Mouse (Mus musculus) T-helper 1 cell (primary cell): Measurements from ENCODE around the gene Foxj2.

Experiments
- in situ Hi-C: fragments of 300-600 bp; cut with MboI, MseI; formaldehyde crosslinking; loops from one replicate; pipeline ENCODE4 v1.15.1; 2025; ENCODE audit warnings: high pct_unique_total_duplicates

Gene Foxj2

DNA sequence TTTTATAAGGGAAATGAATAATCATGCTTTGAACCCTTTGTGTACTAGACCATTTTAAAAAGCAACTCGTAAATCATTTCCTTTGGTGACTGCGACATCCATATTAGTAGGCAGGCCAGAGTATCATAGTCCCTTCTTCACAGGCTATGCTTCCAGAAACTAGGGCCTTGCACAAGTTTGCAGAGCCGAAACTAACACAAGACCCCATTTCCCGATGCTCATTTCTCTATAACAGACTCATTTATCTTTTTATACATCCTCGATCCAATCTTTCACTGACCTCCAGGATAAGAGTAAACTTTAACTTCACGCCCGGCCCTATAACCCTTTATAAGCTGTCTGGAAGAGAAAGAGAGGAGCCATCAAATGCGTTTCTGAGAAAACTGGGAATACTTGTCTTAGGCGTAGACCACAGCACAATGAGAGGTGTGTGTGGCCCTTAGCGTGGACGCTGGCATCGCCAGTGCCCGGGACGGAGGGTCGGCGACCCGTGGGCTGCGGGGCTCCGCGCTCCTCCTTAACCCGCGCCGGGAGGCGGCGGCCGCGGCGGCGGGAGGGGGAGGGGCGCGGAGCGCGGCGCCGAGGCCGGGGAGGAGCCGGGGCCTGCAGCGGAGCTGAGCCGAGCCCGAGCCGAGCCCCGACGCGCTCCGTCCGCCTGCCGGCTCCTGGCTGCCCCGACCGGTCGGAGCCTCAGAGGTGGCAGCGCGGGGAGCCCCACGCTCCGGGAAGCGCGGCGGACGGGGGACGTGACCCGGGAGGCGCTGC lies at the start of gene Foxj2:
Foxj2 (plus strand) TSS at position 609 of the 765 bp plus-strand sequence.
- in situ Hi-C loops: loop anchor here (25.0 kb wide), 3 partner anchors 507 to 1893 kb away; partner anchors contain the start of genes Emg1, M6pr, Phb2 and Usp18

DNA sequence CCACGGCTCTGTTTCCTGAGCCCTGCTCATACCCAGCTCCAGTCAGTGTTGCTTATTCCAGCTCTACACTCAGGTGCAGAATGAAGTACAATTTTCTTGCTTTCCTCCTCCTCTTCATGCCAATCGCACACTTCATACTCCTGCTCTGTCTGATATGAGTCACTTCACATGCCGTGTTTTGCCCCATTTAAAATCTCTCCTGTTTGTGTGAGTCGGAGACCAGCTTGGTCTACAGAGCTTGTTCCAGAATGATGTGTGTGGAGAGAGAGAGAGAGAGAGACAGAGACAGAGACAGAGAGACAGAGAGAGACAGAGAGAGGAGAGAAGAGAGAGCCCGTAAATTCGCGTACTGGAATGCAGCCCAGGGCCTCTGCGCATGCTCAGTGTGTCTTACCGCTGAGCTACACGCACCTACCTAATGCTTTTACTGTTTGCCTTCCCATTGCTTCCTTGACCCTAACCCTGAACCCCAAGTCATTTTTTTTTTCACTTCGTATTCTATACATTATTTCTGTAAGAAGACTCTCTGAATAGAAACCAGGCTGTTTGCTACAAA lies 48.9 kb upstream of the Foxj2 start:
- in situ Hi-C loops: no loop called here

DNA sequence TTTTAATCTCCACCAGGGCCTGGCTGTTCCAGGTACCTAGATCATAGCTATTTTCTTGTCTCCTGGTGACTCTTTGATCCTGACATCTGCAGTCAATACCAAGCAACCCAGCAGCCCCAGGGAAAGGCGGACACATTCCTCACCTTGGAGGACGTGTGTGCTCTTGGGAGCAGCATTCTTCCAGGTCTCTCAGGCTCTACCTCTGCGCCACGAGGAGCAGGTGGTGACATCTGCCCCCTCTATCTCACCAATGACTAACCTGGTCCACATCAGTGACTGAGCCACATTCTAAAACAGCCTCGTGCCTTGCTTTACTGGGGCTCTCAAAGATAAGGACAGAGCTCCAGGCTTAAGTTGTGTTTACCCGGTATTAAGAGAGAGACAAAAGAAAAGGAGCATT lies 47.0 kb upstream of the Foxj2 start:
- in situ Hi-C loops: no loop called here

DNA sequence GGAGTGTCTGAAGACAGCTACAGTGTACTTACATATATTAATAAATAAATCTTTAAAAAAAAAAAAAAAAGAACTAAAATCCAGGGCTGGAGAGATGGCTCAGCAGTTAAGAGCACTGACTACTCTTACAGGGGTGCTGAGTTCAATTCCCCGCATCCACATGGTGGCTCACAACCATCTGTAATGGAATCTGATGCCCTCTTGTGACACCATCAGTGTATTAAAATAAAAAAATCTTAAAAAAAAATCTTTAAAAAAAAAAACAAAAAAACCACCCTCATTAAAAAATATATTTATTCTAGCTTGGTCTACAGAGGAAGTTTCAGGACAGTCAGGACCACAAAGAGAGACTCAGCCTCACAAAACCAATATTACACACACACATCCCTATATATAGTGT lies 45.4 kb upstream of the Foxj2 start:
- in situ Hi-C loops: no loop called here

DNA sequence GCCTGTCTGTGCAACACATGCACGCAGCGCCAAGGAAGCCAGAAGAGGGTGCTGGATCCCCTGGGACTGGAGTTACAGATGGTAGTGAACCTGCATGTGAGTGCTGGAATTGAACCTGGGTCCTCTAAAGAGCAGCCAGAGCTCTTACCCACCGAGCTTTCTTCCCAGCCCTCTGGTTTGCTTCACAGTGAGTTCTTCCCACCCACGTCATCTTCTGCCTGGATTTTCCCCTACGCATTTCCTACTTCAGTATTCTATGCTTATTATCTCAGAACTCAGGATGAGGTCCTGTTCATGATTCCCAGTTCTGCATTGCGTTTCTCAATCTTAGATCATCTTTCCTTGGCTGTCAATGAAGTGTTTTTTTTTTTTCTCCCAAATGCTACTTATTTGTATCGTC lies 43.7 kb upstream of the Foxj2 start:
- in situ Hi-C loops: no loop called here

DNA sequence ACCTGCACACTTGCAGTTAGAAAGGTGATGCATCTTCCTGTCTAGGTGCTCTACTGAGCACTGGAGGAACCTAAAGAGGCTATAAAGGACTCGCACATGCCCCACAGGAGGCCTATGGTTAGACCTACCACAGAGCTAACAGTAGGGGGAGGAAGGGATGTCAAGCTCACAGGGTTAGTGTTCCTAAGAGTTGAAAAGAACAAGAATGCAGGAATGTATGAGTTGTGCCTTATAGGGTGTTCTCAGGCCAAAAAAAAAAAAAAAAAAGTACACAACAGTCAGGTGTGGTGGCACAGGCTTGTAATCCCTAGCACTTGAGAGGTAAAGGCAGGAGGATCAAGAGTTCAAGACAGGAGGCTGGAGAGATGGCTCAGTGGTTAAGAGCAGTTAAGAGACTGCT lies 39.8 kb upstream of the Foxj2 start:
- in situ Hi-C loops: no loop called here

DNA sequence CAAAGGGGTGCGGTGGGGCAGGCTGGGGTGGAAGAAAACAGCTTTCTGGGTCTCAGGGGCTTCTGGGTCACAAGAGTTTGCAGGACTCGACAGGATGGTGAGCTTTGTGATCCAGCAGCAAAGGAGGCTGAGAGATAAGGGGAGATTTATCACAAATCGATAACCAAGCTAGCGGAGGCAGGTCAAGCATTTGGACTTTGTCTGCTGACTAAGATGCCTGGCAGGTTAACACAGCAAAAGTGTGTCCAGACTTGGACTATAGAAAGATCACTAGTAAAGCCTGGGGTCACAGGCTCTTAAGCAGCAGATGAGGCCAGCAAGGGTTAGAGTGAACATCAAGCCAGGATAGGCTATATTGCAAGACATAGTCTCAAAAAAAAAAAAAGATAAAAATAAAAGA lies 38.5 kb upstream of the Foxj2 start:
- in situ Hi-C loops: no loop called here

DNA sequence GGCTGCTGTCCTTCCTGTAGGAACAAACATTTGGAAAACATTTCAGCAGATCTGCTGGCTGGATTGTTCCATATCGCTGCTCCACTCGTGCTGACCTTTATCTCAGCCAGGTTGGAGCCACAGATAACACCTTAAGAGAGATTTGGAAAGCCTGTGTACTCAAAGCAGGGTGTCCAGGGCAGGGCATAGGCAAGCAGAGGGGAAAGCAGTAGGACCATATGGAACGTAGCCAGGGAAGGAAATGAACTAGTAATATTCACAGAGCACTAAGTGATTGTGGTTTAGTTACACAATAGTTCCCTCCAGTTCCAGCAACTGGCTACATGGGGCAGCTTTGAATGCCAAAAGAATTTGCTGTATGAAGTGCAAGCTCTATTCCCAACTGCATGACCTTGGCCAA lies 37.5 kb upstream of the Foxj2 start:
- in situ Hi-C loops: no loop called here

DNA sequence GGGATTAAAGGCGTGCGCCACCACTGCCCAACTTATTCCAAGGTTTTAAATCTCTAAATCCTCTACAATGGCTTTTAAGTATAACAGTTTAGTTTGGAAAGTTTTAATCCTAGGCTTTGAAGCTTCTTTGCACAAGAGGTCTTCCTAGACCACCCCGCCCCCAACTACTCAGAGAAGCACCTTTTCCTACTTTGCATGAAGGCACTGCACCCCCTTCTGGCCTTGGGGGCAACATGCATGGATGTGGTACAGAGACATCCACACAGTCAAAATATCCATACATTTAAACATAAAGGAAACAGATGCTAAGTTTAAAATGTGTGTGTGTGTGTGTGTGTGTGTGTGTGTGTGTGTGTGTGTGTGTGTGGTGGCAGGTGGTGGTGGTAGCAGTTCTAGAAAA lies 34.8 kb upstream of the Foxj2 start:
- in situ Hi-C loops: loop anchor here (5.0 kb wide), 2 partner anchors 48 to 118 kb away; no protein-coding TSS in a partner anchor

DNA sequence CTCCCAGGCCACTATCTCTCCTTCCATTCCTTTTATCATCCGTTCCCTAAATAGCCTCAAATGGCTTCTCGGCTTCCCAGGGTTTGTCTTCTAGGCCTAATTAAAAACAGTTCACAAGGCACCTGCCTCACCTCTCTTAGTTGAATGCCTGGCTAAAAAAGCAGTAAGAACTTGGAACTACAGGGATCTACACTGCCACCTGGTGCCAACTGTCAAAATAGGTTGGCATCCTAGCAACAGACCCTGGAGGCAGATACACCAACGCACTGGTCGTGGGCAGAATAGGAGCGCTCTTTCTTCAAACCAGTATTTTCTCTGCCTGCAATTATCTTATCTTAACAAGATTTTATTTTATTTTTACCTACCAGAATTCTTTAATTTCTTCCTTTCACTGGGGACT lies 33.4 kb upstream of the Foxj2 start:
- in situ Hi-C loops: loop anchor here (5.0 kb wide), 2 partner anchors 49 to 119 kb away; no protein-coding TSS in a partner anchor

DNA sequence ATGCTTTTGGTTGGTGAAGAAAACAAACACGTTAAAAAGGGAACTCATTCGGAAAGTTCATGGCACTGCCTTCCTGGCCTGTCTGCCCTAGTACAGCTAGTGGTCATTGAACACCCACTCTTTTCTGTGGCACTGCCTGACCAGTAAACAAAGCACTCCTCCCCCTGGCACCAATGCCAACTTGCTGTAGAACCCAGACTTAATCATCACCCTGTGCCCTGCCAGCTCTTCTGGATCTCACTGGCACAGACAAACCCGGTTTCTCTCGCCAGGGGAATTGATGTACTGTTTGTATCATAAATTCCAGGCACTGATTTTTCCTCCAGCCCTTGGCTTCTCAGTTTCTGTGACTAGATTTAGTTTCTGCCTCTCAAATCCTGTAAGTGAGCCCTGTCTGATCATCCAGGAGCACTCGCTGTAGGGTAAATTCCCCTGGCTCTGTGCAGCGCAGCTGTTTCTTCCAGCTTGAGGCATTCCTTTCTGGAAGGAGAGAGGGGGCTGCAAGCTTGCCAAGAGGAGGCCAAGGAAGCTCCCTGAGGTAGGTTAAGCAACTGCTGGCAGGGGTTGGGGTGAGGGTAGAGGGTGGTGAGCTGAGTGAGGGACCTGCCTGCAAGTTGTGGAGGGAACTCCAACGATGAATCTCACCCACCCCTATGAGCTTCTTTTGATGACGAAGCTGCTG lies 24.3 kb upstream of the Foxj2 start:
- in situ Hi-C loops: no loop called here

DNA sequence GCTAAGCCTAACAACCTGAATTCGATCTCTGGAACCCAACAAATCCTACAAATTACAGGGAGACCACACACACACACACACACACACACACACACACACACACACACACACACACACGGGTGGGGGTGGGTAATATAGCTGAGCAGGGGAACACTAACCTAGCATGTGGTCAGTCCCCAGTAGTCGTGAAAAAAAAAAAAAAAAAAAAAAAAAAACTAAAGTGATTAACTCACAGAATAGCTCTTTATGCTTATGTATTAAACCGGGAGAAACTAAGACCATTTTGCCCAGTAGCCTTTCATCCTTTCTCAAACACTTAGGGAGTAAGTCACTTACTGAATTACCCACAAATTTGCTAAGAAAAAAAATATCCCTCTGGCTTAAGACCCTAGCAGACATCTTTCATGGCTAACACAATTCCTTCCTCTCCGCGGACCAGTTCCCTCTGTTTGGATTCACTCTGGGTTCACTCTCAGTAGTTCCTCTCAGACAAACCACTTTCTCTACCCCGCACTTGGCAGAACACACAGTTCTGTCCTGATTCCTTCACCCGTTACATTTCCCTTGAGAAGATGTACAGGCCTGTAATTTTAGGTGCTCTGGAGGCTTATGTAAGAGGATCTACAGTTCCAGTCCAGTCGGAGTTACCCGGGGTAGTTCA lies 18.9 kb upstream of the Foxj2 start:
- in situ Hi-C loops: loop anchor here (25.0 kb wide), 3 partner anchors 488 to 1912 kb away; partner anchors contain the start of genes Emg1, M6pr, Phb2 and Usp18

DNA sequence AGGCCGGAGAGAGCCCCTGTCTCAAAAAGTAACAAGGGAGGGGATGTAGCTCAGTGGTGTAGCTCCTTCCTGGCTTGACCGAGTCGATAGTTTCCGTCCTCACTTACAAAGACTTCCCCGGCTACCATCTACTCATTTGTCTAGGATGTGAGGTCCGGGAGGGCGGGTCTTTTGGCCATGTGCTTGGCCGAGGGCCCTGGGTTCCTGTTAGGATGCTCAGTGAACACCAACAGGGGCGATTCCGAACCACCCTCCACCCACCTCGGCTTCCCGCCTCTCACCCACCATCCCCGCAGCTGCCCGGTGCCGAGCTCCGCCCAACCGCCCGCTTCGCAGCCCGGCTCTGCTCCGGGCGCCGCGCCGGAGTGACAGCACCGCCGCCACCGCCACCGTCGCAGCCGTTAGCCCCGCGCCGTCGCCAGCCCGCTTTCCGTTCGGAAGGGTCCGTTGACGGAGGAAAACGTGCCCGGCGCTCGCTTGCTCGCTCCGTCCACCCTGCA lies 18.4 kb upstream of the Foxj2 start, which contains the start of gene Slc2a3:
Slc2a3 (minus strand) TSS at position 340 of the 500 bp plus-strand sequence.
- in situ Hi-C loops: loop anchor here (25.0 kb wide), 3 partner anchors 489 to 1911 kb away; partner anchors contain the start of genes Emg1, M6pr, Phb2 and Usp18

DNA sequence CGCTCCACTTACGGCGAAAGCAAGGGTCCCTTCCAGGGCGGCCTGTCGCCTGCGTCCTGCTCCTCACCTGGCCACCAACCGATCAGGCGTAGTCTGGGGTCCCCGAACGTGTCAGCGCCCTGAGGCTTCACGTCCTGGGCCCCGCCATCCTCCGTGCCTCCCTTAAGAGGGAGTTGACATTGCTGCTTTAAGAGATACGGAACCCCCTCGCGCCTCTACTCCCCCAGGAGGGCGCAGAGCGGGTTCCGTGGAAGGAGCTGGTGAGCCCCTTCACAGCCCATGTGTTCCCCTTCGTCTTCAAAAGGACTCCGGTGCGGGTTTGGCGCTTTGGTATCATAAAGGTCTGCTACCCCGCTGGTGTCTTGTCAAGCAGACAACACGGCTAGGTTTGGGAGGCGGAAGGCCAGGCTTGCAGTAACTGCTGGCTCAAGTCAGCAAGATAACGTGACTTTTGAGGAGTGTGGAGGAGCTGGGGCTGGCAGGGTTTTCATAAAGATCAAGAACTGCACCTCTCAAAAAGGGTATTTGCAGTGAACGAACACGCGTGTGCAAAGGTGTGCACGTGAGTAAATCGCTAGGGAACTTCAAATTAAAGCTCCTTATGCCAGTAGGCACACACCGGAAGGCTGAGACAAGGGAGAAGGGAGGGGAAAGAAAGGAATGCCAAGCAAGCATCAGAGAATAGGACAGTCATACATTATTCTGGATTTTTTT lies 17.8 kb upstream of the Foxj2 start:
- in situ Hi-C loops: loop anchor here (25.0 kb wide), 3 partner anchors 490 to 1910 kb away; partner anchors contain the start of genes Emg1, M6pr, Phb2 and Usp18

DNA sequence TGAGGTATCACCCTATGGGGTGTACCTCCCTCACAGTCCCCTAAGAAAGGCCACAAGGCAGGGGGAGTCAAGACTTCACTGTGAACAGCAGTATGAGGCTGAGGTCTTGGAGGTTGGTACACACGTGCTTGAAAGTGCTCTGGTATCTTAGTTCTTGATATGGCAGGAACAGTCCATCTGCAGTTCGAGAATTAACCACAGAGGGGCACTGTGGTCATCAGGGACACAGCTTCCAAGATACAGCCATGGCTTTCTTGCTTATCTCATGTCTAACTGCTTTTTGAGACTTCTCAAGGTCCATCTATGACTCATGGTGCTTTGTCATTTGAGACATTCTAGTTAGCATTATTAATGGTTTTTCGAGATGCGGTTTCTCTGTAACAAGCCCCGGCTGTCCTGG lies 15.3 kb upstream of the Foxj2 start:
- in situ Hi-C loops: loop anchor here (25.0 kb wide), 3 partner anchors 492 to 1908 kb away; partner anchors contain the start of genes Emg1, M6pr, Phb2 and Usp18

DNA sequence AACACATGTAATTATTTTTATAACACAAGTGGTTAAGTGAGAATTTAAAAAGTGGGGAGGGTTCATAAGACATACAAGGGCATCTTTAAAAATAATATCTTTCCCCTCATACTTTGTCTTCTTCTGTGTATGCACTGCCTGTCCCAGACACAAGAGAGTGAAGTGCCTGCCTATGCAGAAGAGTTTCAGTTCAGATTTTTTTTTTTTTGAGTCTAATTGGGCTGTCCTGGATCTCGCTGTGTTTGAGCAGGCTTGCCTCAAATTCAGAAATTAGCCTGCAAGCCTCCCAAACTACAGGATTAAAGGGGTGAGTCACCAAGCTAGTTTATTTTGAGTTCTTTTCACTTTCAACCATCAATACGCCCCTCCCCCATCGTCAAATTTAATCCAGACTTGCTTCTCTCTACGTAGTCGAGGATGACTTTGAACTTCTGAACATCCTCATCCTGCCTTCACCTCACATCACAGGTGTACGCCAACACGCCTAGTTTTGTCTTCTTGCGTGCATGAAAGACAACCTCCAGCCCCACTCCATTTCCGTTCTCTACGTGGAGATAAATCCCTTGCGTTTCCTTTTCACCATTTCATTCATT lies 9.6 kb upstream of the Foxj2 start:
- in situ Hi-C loops: loop anchor here (25.0 kb wide), 3 partner anchors 498 to 1902 kb away; partner anchors contain the start of genes Emg1, M6pr, Phb2 and Usp18

DNA sequence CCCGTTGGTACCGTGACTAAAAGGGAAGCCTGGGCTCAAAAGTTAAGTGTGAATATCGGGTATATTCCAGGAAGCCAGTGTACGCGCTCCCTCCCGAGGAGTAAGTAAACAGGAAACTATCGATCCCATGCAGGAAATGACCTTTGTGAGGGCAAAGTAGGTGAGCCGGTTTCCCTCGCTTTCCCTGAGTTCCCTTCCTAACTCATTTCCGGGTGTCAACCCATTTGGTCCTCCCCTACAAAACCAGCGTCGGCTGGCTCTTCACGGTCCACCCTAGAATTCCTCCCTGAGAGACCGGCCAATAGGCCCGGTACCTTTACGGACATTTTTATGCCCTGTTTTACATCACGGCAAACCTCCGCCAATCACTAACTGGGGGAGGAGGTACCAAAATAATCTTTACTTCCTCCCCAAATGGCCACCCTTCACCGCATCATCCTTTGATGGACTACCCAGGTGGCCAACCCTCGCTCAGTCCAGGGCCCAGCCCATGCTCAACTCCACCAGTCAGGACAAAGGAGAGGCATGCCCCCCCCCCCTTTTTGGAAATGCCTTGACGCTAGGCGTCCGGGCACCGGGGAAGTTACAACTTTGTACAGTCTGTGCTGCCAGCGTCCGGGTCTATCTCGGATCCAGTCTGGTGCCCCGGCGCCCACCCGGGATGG lies 9.0 kb upstream of the Foxj2 start:
- in situ Hi-C loops: loop anchor here (25.0 kb wide), 3 partner anchors 498 to 1902 kb away; partner anchors contain the start of genes Emg1, M6pr, Phb2 and Usp18

DNA sequence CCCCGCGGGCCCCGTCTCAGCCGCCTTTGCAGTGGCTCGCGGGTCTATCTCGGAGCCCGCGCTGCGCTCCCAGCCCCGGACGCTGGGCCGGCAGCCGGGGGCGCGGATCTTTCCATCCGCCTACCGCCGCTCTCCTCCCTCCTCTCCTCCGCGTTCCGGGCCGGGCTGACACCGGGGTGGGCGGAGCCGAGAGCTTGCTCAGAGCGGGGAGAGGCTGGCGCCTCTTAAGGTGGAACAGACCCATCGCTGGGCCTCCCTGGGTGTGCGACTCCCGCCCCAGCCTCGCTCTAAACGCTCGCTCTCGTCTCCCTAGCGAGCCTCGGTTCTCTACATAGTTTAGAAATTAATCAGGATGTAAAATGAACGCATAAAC lies 8.4 kb upstream of the Foxj2 start:
- in situ Hi-C loops: loop anchor here (25.0 kb wide), 3 partner anchors 499 to 1901 kb away; partner anchors contain the start of genes Emg1, M6pr, Phb2 and Usp18
